Mouse (Mus musculus): ENCODE results near the gene Ndufaf2. TPM values are rescaled to one million over a fixed set of nuclear protein-coding genes. Genes with fewer than 3 reads are reported as not detected.

Ndufaf2 gene
- total and polyA plus RNA-seq, 3 experiments: 2.4 to 35.6 (median 31.2) TPM

DNA sequence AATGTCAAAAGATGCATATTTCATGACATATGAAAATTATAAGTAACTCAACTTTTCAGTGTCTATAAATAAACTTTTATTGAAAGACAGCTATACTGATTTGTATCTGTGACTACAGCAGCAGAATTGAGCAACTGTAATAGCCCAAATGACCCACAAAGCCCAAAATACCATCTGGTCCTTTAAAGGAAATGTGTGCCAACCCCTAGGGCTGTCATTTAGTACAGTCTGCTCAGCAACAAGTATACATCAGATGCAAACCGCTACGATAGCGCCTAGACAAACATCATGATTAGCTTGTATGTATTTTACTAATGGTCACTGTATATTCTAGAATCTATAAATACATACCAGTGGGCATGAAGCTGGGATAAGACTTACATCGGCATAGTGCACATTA is 74.3 kb downstream of the Ndufaf2 start:
- DNase-seq: no peak

- DNase-seq: no peak
These were observed 80.5 kb downstream of the Ndufaf2 start for GRCm38 (mm10) chr13:108077901-108078300.

DNA sequence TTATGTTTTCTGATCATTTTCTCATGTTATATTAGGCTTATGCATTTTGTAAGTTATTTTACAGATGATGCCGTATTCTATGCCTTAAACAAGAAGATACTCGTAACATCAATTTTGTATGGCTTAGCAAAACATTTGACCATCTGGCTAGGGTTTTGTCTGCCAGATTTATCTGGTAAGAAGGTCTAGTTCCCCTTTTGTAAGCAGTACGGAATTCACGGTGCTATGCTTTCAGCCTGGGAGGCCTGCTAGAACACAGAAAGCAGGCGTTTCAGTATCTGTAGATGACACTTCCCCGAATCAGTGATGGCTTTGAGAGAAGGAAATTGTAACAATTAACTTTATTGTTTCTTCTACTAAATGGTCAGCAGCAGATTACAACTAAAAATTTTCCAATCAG is 80.9 kb downstream of the Ndufaf2 start:
- no peak for DNase-seq

DNA sequence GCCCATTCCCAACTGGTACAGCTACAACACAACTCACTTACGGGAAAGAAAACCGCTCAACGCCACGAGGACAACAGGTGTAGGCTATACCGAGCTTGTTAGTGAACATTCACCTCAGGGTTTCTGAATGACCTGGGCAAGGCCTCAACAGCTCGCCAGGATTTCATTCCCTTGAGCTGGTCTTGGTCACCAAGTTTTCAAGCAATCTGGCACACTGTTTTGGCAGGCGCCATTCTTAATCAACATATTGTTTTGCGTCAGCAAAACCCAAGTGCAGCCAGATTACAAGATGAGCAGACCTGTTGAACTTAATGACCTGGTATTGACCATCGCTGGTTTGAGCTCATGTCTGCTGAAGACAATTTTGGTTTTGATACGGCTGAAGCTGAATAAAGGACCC is 88.3 kb downstream of the Ndufaf2 start:
- DNase-seq: no peak

DNA sequence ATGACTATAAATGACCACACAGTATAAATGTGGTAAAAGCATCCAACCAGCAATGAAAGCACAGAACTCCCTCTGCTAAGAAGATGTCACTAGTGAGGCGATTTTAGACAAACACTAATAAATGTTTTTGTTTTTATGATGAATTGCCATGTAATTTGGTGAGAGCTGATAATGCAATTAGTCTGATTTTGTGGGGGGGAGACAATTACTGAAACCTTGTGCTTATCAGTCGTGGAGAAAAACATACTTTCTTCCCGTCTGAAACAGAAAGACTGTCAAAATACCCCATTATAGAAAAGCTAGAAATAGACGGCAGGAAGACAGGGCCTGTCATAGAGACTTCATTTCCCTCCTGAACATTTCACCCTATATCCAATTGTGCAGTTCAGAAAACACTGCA is 89.3 kb downstream of the Ndufaf2 start:
- no peak for DNase-seq

DNA sequence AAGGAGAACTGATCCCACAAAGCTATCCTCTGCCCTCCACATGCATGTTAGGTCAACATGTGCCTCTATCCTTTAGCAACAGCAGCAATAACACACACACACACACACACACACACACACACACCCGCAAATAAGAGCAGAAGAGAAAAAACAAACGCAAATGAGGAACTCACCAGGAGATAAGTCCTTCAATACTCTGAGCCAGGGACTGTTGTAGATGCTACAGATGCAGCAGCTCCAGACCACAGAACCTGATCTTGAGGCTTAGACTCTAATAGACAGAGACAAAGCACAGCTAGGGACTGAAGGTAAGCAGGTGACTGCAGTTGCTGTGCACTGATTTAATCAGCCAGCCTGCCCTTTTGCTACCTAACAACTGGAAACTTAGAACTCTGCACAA is 92.4 kb downstream of the Ndufaf2 start:
- DNase-seq: no peak

GRCm38 (mm10) chr13:108064331-108064730 is 94.1 kb downstream of the Ndufaf2 start:
- DNase-seq: no peak

- no peak for DNase-seq
These were observed 94.9 kb downstream of the Ndufaf2 start for GRCm38 (mm10) chr13:108063374-108064134.

DNA sequence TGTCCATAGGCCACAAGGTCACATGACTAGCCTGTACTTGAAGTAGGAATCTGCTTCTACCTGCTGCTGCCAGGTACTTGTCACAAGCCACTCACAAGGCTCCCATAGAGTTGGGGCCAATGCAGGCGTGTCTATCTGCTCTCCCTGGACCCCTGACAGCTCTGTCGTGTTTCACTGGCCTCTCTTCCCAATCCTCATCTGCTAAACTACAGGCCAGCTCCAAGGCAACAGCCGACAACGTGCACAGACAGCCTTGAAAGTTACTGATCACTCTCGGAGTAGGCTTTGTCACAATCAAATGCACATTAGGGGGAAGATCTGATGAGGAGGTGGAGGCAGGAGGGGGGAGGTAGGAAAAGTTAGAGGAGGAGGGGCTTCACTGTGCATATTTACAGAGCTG is 95.5 kb downstream of the Ndufaf2 start:
- DNase-seq: no peak

DNA sequence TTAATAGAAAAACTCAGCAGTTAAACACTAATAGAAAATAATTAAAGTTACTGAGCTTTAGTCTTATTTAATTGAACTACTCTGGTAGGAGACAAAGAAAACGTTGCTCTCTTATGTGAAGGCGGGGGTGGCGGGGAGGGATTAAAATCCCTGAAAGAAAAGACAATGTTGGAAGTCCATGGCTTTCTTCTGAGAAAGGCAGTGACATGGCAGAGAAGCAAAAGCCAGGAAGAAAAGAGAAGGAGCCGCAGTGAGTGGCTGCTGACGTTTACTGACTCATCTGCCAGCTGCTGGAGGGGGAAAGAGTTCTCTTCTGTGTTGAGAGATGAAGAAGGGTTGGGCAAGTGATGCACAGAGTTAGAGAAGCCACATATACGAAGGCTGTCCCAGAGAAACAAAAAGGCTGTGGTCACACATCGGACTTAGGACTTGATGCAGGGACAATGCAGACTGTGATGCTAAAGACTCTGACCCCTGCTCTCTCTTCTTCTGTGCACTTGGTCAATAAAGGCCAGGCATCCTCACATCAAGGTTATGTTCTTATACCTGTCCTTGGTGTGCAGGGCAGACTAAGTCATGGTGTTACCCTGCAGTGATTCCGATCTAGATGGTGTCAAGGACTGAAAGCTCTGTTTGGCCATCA is 97.4 kb downstream of the Ndufaf2 start:
- DNase-seq: peak; percentile 24

GRCm38 (mm10) chr13:108060286-108060885 is 98.0 kb downstream of the Ndufaf2 start:
- DNase-seq: no peak

- DNase-seq: no peak
These were observed 101.5 kb downstream of the Ndufaf2 start for GRCm38 (mm10) chr13:108056896-108057295.

DNA sequence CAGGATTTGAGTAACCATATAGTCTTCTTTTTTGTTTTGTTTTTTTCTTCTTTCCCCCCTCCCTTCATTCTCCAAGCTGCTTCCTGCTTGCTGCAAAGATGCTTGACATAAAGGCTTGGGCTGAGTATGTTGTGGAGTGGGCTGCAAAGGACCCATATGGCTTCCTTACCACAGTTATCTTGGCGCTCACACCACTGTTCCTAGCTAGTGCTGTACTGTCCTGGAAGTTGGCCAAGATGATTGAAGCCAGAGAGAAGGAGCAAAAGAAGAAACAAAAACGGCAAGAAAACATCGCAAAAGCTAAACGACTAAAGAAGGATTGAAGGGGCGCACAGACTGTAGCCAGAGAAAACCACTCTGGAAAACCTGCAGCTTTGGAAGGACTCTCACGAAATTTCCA is 111.1 kb downstream of the Ndufaf2 start:
- DNase-seq: no peak

DNA sequence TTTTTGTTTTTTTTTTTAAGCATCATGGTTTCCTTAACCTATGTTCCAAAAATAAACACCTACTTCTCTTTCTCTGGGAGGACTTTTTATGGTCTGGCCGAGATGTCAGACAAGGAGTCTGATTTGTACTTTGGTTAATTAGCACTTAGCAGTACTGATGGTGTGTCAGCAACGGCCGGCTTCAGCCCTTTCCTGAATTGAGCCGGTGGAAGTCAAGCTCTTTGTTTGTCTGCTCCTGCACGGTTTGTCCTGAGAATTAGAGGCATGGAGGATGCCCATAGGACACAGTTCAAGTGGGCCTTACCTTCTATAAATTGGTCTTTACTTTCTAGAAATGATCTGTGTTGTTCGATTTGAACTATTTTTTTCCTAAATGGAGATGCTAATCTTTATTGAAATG is 111.5 kb downstream of the Ndufaf2 start:
- no peak for DNase-seq

- DNase-seq: no peak
These were observed 112.4 kb downstream of the Ndufaf2 start for GRCm38 (mm10) chr13:108046071-108046470.

- DNase-seq: no peak
These were observed 112.8 kb downstream of the Ndufaf2 start for GRCm38 (mm10) chr13:108045646-108046045.

DNA sequence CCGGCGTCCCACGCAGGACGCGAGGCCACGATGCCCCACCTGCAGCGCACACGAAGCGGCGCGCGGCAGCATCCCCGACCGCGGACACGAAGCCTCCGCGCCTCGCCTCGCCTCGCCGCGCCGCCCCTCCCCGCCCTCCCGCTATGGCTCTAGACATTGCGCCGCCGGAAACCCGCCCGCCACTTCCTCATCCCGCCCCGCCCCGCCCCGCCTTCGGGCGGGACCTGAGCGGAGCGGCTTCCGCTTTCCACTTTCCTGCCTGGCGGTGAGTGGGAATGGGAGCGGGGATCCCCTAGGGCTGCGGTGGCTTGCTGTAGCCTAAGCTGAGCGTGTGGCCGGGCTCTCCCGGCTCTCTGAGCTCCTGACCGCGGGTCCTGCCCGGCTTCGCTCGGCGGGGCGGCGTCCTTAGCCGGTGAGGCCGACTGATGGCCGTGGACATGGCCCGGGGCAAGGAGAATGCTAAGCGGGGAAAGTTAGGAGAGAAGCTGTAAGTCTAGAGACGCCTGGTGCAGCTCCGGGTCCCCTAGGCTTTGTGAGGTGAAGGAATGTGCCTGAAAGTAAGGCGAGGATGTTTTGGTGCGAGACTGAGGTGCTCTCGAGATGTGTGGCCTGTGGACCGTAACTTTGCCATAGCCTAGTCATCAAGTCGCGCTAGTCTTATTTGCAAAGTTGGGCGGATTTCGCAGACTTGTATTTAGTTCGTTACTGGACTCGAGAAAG is 114.0 kb downstream of the Ndufaf2 start, which contains the start of gene Smim15:
Gene Smim15 (plus strand): TSS at position 225 of the 720 bp plus-strand sequence.
- DNase-seq: peak; percentile 95

- peak; percentile 45 for DNase-seq
These were observed 114.8 kb downstream of the Ndufaf2 start for GRCm38 (mm10) chr13:108043431-108044221.

GRCm38 (mm10) chr13:108041358-108041757 is 117.1 kb downstream of the Ndufaf2 start:
- DNase-seq: peak; percentile 82

DNA sequence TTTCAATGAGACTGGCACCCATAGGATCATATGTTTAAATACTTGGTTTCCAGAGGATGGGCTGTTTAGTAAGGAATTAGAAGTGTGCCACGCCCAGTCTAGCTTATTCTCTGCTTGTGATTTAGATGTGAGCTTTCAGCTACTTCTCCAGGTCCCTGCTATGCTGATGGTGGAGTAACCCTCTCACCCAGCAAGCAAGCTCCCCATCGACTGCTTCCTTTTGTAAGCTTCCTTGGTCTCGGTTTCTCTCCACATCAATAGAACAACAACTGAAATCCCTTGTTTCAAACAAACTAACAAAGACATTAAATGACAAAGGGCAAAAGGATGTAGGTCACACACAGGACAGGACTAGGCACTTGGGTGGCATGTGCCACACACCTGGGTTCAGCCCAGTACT is 118.0 kb downstream of the Ndufaf2 start:
- no peak for DNase-seq

DNA sequence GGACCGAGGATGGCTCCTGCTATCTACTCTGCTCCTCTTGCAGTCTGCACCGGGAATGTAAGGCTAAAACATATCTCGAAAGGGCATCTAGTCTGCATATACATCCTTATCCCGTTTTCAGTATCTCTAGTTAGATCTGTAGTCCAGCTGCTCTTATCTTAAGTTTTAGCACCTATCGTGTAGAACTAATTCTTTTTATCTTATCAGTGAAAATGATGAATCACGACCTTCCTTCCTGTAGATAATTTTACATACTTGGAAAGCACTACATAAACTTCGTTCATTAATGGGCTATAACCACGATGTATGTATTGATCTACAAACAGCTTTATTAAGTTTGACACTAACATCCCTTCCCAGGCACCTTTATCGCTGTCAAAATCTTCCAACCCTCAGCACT is 118.5 kb downstream of the Ndufaf2 start:
- DNase-seq: no peak

GRCm38 (mm10) chr13:108039375-108039774 is 119.0 kb downstream of the Ndufaf2 start:
- DNase-seq: no peak
